ENCODE assay signal across 8 mouse cellular contexts in genomic region chr12:57787471-57787870, GRCm38 (mm10).
DNase-seq lines count a peak whose midpoint lies in the region; ATAC-seq and TF ChIP-seq lines count a peak whose summit lies in the region.

No protein-coding gene starts in this region.

- no peaks in the 10 kb centered on the region for H3K27me3 ChIP-seq in hindbrain, embryonic 10.5 days (ENCODE audit: insufficient read depth, poor library complexity, severe bottlenecking)
- H3K27me3 ChIP-seq in hindbrain, embryonic 13.5 days: no peaks in the 10 kb centered on the region
- H3K27me3 ChIP-seq in forebrain, postnatal 0 days (ENCODE audit: insufficient read depth, low read length): no peaks in the 10 kb centered on the region

- no peak overlapping the region for H3K4me3 ChIP-seq in hindbrain, embryonic 10.5 days
- no peak overlapping the region for H3K4me3 ChIP-seq in hindbrain, embryonic 13.5 days
- H3K4me3 ChIP-seq in forebrain, postnatal 0 days (ENCODE audit: low read depth, low read length): no peak overlapping the region

- no peak overlapping the region for H3K9ac ChIP-seq in hindbrain, embryonic 13.5 days
- H3K9ac ChIP-seq in forebrain, postnatal 0 days: no peak overlapping the region

- H3K9me3 ChIP-seq in hindbrain, embryonic 10.5 days: no peaks in the 10 kb centered on the region
- H3K9me3 ChIP-seq in hindbrain, embryonic 13.5 days: no peaks in the 10 kb centered on the region
- no peaks in the 10 kb centered on the region for H3K9me3 ChIP-seq in forebrain, postnatal 0 days (ENCODE audit: low read length)

- ATAC-seq in hindbrain, embryonic 13.5 days (ENCODE audit: low FRiP score): no peak
- no peak; the same call in 1 of the 2 replicates for ATAC-seq in forebrain, postnatal 0 days

- DNase-seq in hindbrain, embryonic 10.5 days (ENCODE audit: low spot score): peak; percentile 41
- DNase-seq in A20 (ENCODE audit: low read depth, low spot score): peak; percentile 48
- peak; percentile 11 for DNase-seq in R1 (ENCODE audit: low read depth, low spot score)
- peak; percentile 30 for DNase-seq in forebrain, postnatal 0 days
- DNase-seq in lung, postnatal 10 days: peak; percentile 41
- DNase-seq in yolk sac, embryonic 10.5 days (ENCODE audit: low spot score): peak; percentile 16
- no peak for DNase-seq in cerebellum, adult 8-10 months

- TF ChIP-seq CTCF in forebrain, postnatal 0 days (IDR thresholded peaks at IDR 0.05; ENCODE audit: low read depth): peak; percentile 65

- no peaks in the 10 kb centered on the region for H3K36me3 ChIP-seq in hindbrain, embryonic 10.5 days
- H3K36me3 ChIP-seq in hindbrain, embryonic 13.5 days: no peaks in the 10 kb centered on the region
- no peaks in the 10 kb centered on the region for H3K36me3 ChIP-seq in forebrain, postnatal 0 days (ENCODE audit: insufficient read depth)

- H3K4me1 ChIP-seq in hindbrain, embryonic 10.5 days (replicated peaks): no peaks in the 10 kb centered on the region
- no peaks in the 10 kb centered on the region for H3K4me1 ChIP-seq in hindbrain, embryonic 13.5 days (replicated peaks)
- no peaks in the 10 kb centered on the region for H3K4me1 ChIP-seq in forebrain, postnatal 0 days (ENCODE audit: insufficient read depth)

- H3K27ac ChIP-seq in hindbrain, embryonic 10.5 days: no peak overlapping the region
- H3K27ac ChIP-seq in hindbrain, embryonic 13.5 days: no peak overlapping the region
- H3K27ac ChIP-seq in forebrain, postnatal 0 days (ENCODE audit: low read depth, low read length): no peak overlapping the region

- H3K4me2 ChIP-seq in hindbrain, embryonic 13.5 days: no peak overlapping the region
- no peak overlapping the region for H3K4me2 ChIP-seq in forebrain, postnatal 0 days (ENCODE audit: low read depth)

- WGBS in hindbrain, embryonic 10.5 days: 34% methylated on average over 5 of the region's 5 CpGs
- 30% methylated on average over 5 of the region's 5 CpGs for WGBS in hindbrain, embryonic 13.5 days
- WGBS in forebrain, postnatal 0 days: 24% methylated on average over 5 of the region's 5 CpGs
